Mouse (Mus musculus): ENCODE data around the gene Rgs8. TPM values are rescaled to one million over a fixed set of nuclear protein-coding genes. Genes with fewer than 3 reads are reported as not detected.

Gene Rgs8
- polyA plus RNA-seq, 1 experiment from 2014 or later, result 0.32 TPM

Other genes with a start within 250 kb of the Rgs8 start
- 0.30 TPM in 1 of 2 replicates, not detected in the other for gene Shcbp1l, start 227.9 kb upstream of the Rgs8 start, polyA plus RNA-seq (2015; fragmentation: Nextera tagmentation; extraction: Ambion mirVana)
- gene Dhx9, start 165.4 kb upstream of the Rgs8 start, polyA plus RNA-seq (2015; fragmentation: Nextera tagmentation; extraction: Ambion mirVana), result 18.6 and 22.0 TPM in 2 replicates
- gene Npl, start 103.0 kb upstream of the Rgs8 start, polyA plus RNA-seq (2015; fragmentation: Nextera tagmentation; extraction: Ambion mirVana), result 22.6 and 27.9 TPM in 2 replicates
- gene Rgs16, start 87.3 kb downstream of the Rgs8 start, polyA plus RNA-seq (2015; fragmentation: Nextera tagmentation; extraction: Ambion mirVana), result 4.3 and 5.0 TPM in 2 replicates
- 13.7 TPM in 2 replicates for gene Rnasel, start 96.4 kb downstream of the Rgs8 start, polyA plus RNA-seq (2015; fragmentation: Nextera tagmentation; extraction: Ambion mirVana)
- gene Rgsl1, start 191.1 kb downstream of the Rgs8 start, polyA plus RNA-seq (2015; fragmentation: Nextera tagmentation; extraction: Ambion mirVana), result 0.10 and 0.12 TPM in 2 replicates
- gene Teddm1b, start 221.3 kb downstream of the Rgs8 start, polyA plus RNA-seq (2015; fragmentation: Nextera tagmentation; extraction: Ambion mirVana), result 0.10 and 0.14 TPM in 2 replicates
- gene Teddm1a, start 238.7 kb downstream of the Rgs8 start, polyA plus RNA-seq (2015; fragmentation: Nextera tagmentation; extraction: Ambion mirVana), result not detected in 2 replicates
- gene Glul, start 246.9 kb downstream of the Rgs8 start, polyA plus RNA-seq (2015; fragmentation: Nextera tagmentation; extraction: Ambion mirVana), result 141 and 162 TPM in 2 replicates
- 0.54 and 0.98 TPM in 2 replicates for gene Teddm2, start 247.2 kb downstream of the Rgs8 start, polyA plus RNA-seq (2015; fragmentation: Nextera tagmentation; extraction: Ambion mirVana)

Measured in stomach, embryonic 16.5 days (tissue).